Mouse (Mus musculus): ENCODE data around the gene Gnaq.
A peak's percentile ranks its signal among the peaks of the same experiment; 100 is the strongest.

The Gnaq gene

GRCm38 (mm10) chr19:16198162-16198561 lies 65.5 kb downstream of the Gnaq start:
- no peak for DNase-seq (ENCODE audit: extremely low read depth, low read depth)

- no peak for DNase-seq (ENCODE audit: extremely low read depth, low read depth)
These were observed 68.7 kb downstream of the Gnaq start for GRCm38 (mm10) chr19:16201356-16201755.

- DNase-seq (ENCODE audit: extremely low read depth, low read depth) = no peak
These were observed 72.4 kb downstream of the Gnaq start for GRCm38 (mm10) chr19:16204776-16205680.

- no peak for DNase-seq (ENCODE audit: extremely low read depth, low read depth)
These were observed 77.0 kb downstream of the Gnaq start for GRCm38 (mm10) chr19:16209616-16210015.

GRCm38 (mm10) chr19:16214946-16215345 lies 82.3 kb downstream of the Gnaq start:
- DNase-seq (ENCODE audit: extremely low read depth, low read depth) = no peak

- DNase-seq (ENCODE audit: extremely low read depth, low read depth) = no peak
These were observed 82.9 kb downstream of the Gnaq start for GRCm38 (mm10) chr19:16215430-16216016.

GRCm38 (mm10) chr19:16219978-16220377 lies 87.3 kb downstream of the Gnaq start:
- DNase-seq (ENCODE audit: extremely low read depth, low read depth) = no peak

GRCm38 (mm10) chr19:16222526-16222925 lies 89.9 kb downstream of the Gnaq start:
- DNase-seq (ENCODE audit: extremely low read depth, low read depth) = no peak

- DNase-seq (ENCODE audit: extremely low read depth, low read depth) = no peak
These were observed 90.5 kb downstream of the Gnaq start for GRCm38 (mm10) chr19:16223126-16223525.

- DNase-seq (ENCODE audit: extremely low read depth, low read depth) = no peak
These were observed 92.2 kb downstream of the Gnaq start for GRCm38 (mm10) chr19:16224831-16225230.

GRCm38 (mm10) chr19:16231584-16231983 lies 99.0 kb downstream of the Gnaq start:
- DNase-seq (ENCODE audit: extremely low read depth, low read depth) = no peak

- no peak for DNase-seq (ENCODE audit: extremely low read depth, low read depth)
These were observed 103.0 kb downstream of the Gnaq start for GRCm38 (mm10) chr19:16235594-16235993.

- DNase-seq (ENCODE audit: extremely low read depth, low read depth) = no peak
These were observed 104.4 kb downstream of the Gnaq start for GRCm38 (mm10) chr19:16237034-16237433.

- DNase-seq (ENCODE audit: extremely low read depth, low read depth) = no peak
These were observed 105.4 kb downstream of the Gnaq start for GRCm38 (mm10) chr19:16238072-16238471.

GRCm38 (mm10) chr19:16238512-16238911 lies 105.9 kb downstream of the Gnaq start:
- no peak for DNase-seq (ENCODE audit: extremely low read depth, low read depth)

- DNase-seq (ENCODE audit: extremely low read depth, low read depth) = no peak
These were observed 110.1 kb downstream of the Gnaq start for GRCm38 (mm10) chr19:16242708-16243107.

- no peak for DNase-seq (ENCODE audit: extremely low read depth, low read depth)
These were observed 116.4 kb downstream of the Gnaq start for GRCm38 (mm10) chr19:16249025-16249424.

- DNase-seq (ENCODE audit: extremely low read depth, low read depth) = no peak
These were observed 118.3 kb downstream of the Gnaq start for GRCm38 (mm10) chr19:16250921-16251320.

GRCm38 (mm10) chr19:16251819-16252218 lies 119.2 kb downstream of the Gnaq start:
- no peak for DNase-seq (ENCODE audit: extremely low read depth, low read depth)

- DNase-seq (ENCODE audit: extremely low read depth, low read depth) = peak; percentile 43
These were observed 120.1 kb downstream of the Gnaq start for GRCm38 (mm10) chr19:16252696-16253095.

- peak; percentile 44 for DNase-seq (ENCODE audit: extremely low read depth, low read depth)
These were observed 122.2 kb downstream of the Gnaq start for GRCm38 (mm10) chr19:16254881-16255280.

GRCm38 (mm10) chr19:16255294-16255693 lies 122.7 kb downstream of the Gnaq start:
- DNase-seq (ENCODE audit: extremely low read depth, low read depth) = no peak
